Mouse (Mus musculus) CD4-positive helper T cell, adult 2 months (primary cell): ENCODE results near the gene Tent5a.

Experiments used
- DNase-seq: peaks from one replicate; pipeline ENCODE4 v3.0.0-alpha.2; 2012; ENCODE audit warnings: low read depth, missing footprints, low spot score

Tent5a gene

DNA sequence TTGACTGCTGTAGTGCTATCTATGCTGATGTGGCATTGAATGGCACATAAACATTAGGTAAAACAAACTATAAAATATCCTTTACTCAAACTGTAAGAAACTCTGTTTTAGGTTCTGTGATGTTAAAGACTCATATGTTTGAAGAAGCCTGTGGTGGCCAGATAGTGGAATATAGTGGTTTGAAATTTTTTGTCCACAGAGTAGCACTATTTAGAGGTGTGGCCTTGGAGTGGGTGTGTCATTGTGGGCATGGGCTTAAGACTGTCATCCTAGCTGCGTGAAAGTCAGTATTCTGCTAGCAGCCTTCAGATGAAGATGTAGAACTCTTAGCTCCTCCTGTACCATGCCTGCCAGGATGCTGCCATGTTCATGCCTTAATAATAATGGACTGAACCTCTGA is 11.0 kb downstream of the Tent5a start:
- DNase-seq: no peak

DNA sequence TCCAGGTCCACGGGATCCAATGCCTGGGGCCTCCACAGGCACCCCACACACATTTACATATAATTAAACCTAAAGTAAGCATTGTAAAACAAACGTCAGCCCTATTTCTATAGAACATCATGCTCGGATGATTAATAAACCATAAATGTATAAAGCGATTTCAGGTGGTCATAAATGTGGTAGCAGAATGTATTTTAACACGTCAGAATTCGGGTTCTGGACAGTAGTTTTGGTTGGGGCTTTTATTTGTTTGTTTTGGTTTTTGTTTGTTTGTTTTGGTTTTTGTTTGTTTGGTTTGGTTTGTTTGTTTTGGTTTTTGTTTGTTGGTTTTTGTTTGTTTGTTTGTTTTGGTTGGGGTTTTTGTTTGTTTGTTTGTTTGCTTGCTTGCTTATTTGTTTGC is 14.7 kb downstream of the Tent5a start, which contains the start of gene Gm11114:
Gm11114 (plus strand) TSS at position 301 of the 400 bp plus-strand sequence.
- DNase-seq: no peak

- DNase-seq: no peak
Measured at GRCm38 (mm10) chr9:85303378-85303777, 23.8 kb downstream of the Tent5a start.

GRCm38 (mm10) chr9:85302849-85303248 is 24.3 kb downstream of the Tent5a start:
- DNase-seq: no peak

DNA sequence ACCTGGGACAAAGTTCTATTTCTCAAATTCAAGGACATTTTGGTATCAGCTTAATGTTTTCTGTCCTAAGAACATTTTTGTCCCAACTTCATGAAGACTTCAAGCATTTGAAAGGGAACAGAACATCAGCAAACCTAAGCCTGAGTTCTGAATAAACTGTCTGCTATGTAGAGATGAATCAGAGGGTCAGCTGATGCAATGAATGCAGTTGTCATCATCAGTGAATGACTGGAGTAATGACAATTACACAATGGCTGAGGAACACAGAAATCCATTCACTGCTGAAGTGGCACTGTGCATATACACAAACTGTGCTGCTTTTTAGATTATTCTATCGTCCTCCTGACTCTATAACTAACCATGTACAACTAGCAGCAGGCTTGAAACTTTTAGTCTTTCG is 53.0 kb downstream of the Tent5a start:
- DNase-seq: no peak
